Mouse (Mus musculus) cortical plate, adult 2 months (tissue): ENCODE measurements at regions not wholly inside any gene's neighbourhood (a gene's known extent, or its start where the extent isn't known, plus 50 kb on each side); places are given as distances from the start of the nearest gene placed in this dataset.

Experiments used
- H3K27ac ChIP-seq: fragments of 200-500 bp; 2 replicates; pipeline ENCODE4 v1.5.1; 2012; ENCODE audit warnings: low read length, control low read depth, inconsistent platforms; ENCODE audit not compliant: insufficient read depth
- H3K4me1 ChIP-seq: fragments of 200-500 bp; 2 replicates; pipeline ENCODE4 v1.6.1; 2011; ENCODE audit warnings: low read length; ENCODE audit not compliant: control insufficient read depth, insufficient read depth
- H3K4me3 ChIP-seq: fragments of 200-500 bp; 2 replicates; pipeline ENCODE4 v1.5.1; 2011; ENCODE audit warnings: mild to moderate bottlenecking, low read length, control low read depth; ENCODE audit not compliant: insufficient read depth
- CTCF ChIP-seq: fragments of 200-500 bp; IDR thresholded peaks from 2 replicates; pipeline ENCODE4 v1.5.1; 2011; ENCODE audit warnings: mild to moderate bottlenecking, control low read depth, low read length; ENCODE audit not compliant: insufficient read depth; ENCODE audit errors: extremely low read depth
- POLR2A ChIP-seq: fragments of 200-500 bp; IDR thresholded peaks from 2 replicates; pipeline ENCODE4 v1.6.1; 2011; ENCODE audit warnings: mild to moderate bottlenecking, low read length, control low read depth; ENCODE audit not compliant: insufficient read depth; ENCODE audit errors: extremely low read depth

DNA sequence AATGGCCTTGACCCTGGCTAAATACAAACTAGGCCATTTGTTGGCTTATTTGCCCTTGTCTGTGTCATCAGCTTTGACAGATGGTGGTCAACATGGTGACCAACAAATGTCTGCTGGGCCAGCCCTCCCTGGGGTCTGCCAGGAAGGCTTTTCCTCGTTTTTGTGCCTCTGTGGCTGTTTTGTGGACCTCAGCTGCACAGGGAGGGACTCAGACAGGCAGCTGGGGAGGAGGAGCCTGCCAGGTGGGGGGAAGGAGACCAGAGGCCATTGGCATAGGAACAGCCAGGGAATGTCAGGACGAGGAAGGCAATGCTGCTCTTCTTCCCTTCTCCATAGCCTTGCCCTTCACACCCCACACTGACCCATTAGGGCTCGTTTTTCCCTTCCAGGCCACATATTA lies 188.1 kb downstream of the Gm10260 start:
- Histone ChIP-seq H3K4me1 (no peaks in the 10 kb centered on the region), H3K4me3 (no peak overlapping the region), H3K27ac (no peak overlapping the region)
- TF ChIP-seq POLR2A (no peak), CTCF (no peak)

DNA sequence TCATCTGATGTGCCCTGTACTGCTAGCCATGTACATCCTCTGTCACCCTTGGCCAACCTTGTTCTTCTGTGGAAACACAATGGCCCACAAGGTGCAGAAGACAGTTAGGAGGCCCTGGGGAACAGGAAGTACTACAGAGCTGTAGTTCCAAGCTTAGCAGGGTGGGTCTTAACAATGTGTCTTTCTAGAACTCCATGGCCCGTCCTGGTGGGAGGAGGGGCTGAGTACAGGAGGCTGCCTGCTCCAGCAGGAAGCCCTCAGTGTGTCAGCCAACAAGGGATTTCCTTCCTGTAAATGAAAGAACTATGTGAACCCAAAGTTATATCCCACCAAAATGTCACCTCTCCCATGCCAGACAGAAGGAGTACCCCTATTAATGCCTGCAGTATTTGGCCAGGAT lies 190.4 kb downstream of the Gm10260 start:
- Histone ChIP-seq H3K4me3 (no peak overlapping the region), H3K4me1 (peaks cover 4% of the 10 kb centered on the region), H3K27ac (no peak overlapping the region)
- TF ChIP-seq CTCF, result no peak

DNA sequence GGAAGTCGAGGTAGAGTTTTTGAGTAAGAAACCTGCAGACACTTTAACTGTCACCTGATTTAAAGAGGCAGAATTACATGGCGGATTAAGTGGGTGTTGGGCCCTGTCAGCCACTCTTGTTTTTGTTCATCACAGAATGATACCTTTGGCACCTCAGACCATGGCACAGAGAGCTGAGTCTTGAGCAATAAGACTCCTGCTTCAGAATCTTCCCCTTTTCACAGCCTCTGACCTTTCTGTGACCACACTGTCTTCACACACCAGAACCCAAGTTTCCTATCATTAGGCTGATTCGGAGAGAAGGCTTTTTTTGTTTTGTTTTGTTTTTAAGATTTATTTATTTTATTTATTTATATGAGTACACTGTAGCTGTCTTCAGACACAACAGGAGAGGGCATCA lies 192.8 kb downstream of the Gm10260 start:
- no peak for TF ChIP-seq POLR2A
- no peak for TF ChIP-seq CTCF
- no peak overlapping the region for H3K27ac ChIP-seq

DNA sequence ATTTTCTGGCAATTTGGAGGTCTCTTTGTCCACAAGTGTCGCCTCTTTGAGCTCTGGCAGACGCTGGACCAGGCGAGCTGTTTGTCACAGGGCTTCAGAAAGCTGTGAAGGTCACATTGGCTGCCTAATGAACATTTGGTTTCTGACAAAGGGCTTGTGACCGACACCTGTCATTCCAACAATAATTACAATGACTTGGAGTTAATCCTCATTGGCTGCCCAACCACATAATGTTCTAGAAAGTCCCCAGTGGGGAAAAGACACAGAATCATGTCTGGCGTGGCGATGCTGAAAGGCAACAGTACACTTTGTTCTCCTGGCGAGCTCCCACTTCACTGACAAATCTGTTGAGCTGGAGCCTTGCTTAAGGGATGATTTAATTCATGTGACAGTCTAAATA lies 194.4 kb downstream of the Gm10260 start:
- Histone ChIP-seq H3K4me1 (peaks cover 4% of the 10 kb centered on the region), H3K4me3 (no peak overlapping the region), H3K27ac (peak overlapping the region; percentile 54)
- TF ChIP-seq POLR2A (no peak), CTCF (no peak)

More for the DNA sequence above, 192.8 kb downstream of the Gm10260 start:
- Histone ChIP-seq H3K4me1 (peaks cover 4% of the 10 kb centered on the region), H3K4me3 (no peak overlapping the region)

DNA sequence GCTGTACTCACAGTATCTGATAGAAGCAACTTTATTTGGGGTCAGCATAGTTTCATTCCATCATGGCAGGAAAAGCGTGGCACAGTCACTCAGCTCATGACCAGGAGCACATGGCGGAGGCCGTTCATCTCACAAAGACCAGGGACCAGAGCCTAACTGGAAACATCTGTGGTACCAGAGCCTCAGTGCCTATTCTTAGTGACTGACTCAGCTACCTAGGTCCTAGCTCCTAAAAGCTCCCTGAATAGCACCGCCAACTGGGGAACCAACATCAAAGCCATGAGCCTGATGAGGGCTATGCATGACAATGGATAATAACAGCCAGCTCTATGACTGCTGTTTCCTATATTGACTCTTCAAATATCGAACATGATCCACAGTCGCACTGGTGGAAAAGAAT lies 198.2 kb downstream of the Gm10260 start:
- TF ChIP-seq POLR2A, result no peak
- no peak for TF ChIP-seq CTCF
- H3K4me1 ChIP-seq, result peaks cover 10% of the 10 kb centered on the region
- H3K4me3 ChIP-seq, result no peak overlapping the region
- H3K27ac ChIP-seq, result peak overlapping the region; percentile 53; the same call in 1 of the 2 replicates

DNA sequence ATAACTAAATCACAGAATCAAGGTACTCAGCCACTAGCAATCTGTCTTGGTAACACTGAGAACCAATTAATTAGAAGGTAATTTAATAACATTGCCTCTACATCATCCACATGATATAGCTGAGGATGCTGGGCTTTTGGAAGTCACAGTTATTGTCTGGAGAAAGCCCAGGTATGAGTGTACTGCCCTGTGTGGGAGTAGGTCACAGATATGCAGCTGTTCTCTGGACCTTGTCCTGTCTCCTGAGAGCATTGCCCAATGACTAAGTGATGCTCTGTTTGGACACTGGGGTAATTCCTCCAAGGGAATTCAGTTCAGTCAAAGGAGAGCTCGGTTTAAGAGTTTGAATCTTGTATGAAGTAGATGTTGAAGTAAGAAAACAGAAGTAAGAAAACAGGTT lies 199.6 kb downstream of the Gm10260 start:
- no peak for TF ChIP-seq CTCF
- no peak for TF ChIP-seq POLR2A
- H3K4me1 ChIP-seq, result peaks cover 8% of the 10 kb centered on the region
- H3K4me3 ChIP-seq, result no peak overlapping the region
- H3K27ac ChIP-seq, result peak overlapping the region; percentile 82; the same call in 1 of the 2 replicates

DNA sequence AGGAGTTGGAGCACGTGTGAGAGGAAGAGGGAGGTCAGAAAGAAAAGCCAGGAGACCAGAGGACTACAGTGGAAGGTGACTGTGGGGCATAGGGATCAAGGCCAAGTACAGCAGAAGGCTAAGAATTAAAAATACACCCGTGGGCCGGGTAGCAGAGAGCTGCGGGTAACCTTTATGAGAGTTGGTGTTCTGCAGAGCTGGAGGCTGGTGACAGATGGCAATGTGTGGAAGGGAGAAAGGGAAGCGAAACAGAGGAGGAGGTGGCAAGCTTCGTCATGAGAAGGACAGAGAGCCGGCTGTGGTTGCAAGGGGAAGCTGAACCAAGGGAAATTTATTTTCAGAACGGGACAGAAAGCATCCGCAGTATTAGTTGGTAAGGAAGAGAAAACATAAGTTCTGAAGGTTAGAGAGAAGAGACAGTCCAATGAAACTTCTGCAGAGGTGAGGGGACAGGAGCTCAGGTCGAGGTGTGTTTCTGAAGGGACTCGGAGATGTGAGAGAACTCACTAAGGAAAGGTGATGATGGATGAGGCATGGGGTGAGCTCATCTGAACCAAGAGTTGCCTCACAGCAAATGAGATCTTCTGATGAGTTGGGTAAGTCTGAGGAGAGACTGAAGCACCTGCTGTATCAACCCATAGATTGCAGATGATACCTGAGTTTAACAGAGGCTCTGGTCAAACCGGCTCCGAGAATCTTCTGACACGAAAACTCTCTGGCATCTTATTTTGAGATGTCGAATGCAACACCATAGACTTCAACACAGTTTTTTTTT lies 200.6 kb downstream of the Gm10260 start:
- H3K4me1 ChIP-seq, result peaks cover 7% of the 10 kb centered on the region; the same call in 1 of the 2 replicates
- peak overlapping the region; percentile 74 for H3K27ac ChIP-seq
- no peak overlapping the region for H3K4me3 ChIP-seq
- TF ChIP-seq CTCF, result no peak
- TF ChIP-seq POLR2A, result no peak

DNA sequence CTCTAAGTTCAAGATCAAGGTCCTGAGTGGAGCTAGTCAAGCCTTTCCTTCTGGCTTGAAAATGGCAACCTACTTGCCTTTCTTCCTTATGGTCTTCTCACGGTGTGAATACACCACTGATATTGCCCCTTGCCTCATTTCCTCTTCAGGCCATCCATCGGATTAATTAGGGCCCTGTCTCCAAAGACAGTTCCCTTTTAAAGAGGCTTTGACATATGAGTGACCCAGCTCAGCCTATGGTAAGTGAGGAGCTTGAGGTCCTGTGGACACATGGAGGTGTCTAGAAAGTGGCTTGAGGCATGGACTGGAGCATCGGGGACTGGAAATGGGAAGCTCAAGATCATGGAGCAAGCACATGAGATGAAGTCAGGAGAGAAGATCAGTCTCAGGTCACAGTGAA lies 201.5 kb downstream of the Gm10260 start:
- H3K4me1 ChIP-seq, result peaks cover 7% of the 10 kb centered on the region; the same call in 1 of the 2 replicates
- TF ChIP-seq POLR2A (no peak), CTCF (no peak)
- peak overlapping the region; percentile 72 for H3K27ac ChIP-seq
- no peak overlapping the region for H3K4me3 ChIP-seq

DNA sequence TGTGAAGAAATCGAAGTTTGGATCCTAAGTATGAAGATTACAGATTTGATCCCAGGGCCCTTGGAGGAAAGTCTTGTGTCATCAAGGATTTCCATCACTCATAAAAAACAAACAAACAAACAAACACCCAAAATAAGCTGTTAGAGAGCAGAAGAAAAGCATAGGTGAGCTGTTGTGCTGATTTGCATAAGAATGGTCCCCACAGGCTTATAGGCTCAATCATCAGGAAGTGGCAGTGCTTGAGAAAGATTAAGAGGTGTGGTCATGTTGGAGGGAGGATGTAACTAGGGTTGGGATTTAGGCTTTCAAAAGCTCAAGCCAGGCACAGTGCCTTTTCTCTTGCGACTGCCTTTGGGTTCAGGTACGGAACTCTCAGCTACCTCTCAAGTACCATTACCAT lies 205.1 kb downstream of the Gm10260 start:
- Histone ChIP-seq H3K4me1 (peaks cover 14% of the 10 kb centered on the region; the same call in 1 of the 2 replicates), H3K27ac (no peak overlapping the region), H3K4me3 (no peak overlapping the region)
- TF ChIP-seq POLR2A (no peak), CTCF (no peak)

DNA sequence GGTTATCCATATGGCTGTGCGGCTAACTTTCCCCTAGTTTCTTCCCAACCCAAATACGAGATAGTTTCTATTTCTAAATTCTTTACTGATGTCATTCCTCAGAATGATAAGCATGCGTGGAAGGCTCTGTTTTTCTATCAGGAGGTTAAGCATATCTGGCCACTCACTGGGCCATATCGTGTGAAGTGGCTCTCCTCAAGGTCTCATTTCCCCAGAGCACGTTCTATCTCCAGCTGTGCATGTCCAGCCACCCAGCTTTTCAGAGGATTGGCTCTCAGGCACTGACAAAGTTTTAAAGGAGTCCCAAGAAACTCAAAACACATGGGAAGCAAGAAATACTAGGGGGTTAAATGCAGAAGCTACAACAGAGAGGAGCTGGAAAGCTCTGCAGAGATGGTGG lies 205.8 kb downstream of the Gm10260 start:
- Histone ChIP-seq H3K27ac (0 out of 2 replicates have a peak overlapping the region, but pooled peaks have one; percentile 28), H3K4me1 (peaks cover 9% of the 10 kb centered on the region; the same call in 1 of the 2 replicates), H3K4me3 (no peak overlapping the region)
- TF ChIP-seq POLR2A (no peak), CTCF (no peak)
